Mouse (Mus musculus) retina, embryonic 14.5 days (tissue): ENCODE results near the gene Mnat1.
"Not testable (repeated sequence)": the region's sequence is repeated elsewhere in the genome, so short reads cannot be mapped to it uniquely, and the experiment has no call there.

Source experiments
- DNase-seq: peaks from one replicate; pipeline ENCODE4 v3.0.0-alpha.2; 2015; ENCODE audit warnings: low spot score

Gene Mnat1

GRCm38 (mm10) chr12:73147236-73147635 lies 23.7 kb downstream of the Mnat1 start:
- no peak for DNase-seq

- not testable (repeated sequence) for DNase-seq
These were observed 27.5 kb downstream of the Mnat1 start for GRCm38 (mm10) chr12:73151038-73151437.

DNA sequence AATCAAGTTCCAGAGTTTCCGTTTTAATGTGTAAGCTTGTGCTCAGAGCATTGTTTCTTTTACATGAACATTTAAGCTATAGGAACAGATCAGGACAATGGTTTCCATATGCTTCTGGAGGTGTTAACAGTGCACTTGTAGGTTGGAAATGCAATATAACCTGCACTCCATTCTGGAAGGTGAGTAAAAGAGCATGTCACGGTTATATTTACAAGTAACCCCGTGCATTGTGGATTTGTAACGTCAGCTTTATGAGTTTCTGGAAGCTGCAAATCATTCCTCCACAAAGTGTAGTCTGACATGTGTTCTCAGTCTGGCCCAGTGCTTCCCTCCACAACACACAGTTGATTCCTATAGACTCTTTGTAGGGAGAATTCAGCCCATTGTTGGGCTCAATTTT lies 30.6 kb downstream of the Mnat1 start:
- no peak for DNase-seq

GRCm38 (mm10) chr12:73160341-73160740 lies 36.8 kb downstream of the Mnat1 start:
- DNase-seq, result no peak

DNA sequence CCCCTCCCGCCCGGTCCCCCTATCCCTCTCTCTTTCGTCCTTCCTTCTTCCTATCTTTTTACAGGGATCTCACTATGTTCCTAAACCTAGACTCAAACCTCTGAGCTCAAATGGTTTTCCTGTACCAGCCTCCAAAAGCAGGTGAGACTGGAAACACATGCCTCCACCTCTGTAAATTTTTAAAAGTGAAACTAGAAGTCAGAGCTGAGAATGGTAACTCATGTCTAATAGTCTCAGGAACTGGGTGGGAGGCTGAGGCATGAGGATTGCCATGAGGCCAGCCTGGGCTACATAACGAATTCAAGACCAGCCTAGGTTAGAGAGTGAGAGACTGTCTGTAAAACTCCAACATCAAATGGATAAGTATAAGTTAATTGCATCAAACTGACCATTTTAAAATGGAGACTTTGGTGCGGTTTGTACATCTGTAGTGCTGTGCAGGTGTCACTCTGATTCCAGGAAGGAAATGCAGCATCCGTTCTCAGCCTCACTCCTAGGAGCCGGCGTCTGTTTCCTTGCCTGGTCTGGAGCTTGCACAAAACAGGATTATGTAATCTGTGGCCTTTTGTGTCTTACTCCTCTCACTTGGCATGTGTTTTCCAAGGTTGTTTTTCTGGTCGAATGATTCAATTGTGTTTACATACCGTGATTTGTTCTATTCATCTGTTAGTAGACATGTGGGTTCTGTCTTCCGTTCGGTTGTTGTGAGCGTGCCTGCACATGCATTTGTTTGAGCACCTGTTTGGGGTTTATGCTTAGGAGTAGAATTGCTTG lies 39.1 kb downstream of the Mnat1 start:
- no peak for DNase-seq

- DNase-seq, result no peak
These were observed 47.3 kb downstream of the Mnat1 start for GRCm38 (mm10) chr12:73170794-73171193.

GRCm38 (mm10) chr12:73183896-73184295 lies 60.4 kb downstream of the Mnat1 start:
- peak; percentile 8 for DNase-seq

GRCm38 (mm10) chr12:73197363-73197762 lies 73.8 kb downstream of the Mnat1 start:
- no peak for DNase-seq

- DNase-seq, result no peak
These were observed 74.9 kb downstream of the Mnat1 start for GRCm38 (mm10) chr12:73198451-73198850.

DNA sequence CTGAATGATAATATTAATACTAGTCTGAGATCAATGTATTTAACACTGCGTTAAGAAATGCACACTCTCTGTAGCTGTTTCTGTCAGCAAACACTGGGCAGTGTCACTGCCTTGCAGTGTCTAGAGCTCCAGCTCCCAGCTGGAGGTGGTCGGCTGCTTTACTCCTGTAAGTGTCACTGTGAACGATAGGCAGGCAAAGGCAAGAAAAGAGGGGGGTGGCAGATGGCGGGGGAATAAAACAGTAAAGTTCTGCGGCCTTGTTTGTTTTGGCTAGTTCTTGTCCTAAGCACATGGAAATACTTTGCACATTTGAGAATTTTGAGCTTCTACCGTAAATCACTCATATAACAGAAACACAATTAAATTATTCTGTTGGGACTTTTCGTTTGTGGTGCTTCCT lies 75.9 kb downstream of the Mnat1 start:
- no peak for DNase-seq

- no peak for DNase-seq
These were observed 78.1 kb downstream of the Mnat1 start for GRCm38 (mm10) chr12:73201587-73201986.

- DNase-seq, result no peak
These were observed 82.5 kb downstream of the Mnat1 start for GRCm38 (mm10) chr12:73205710-73206649.

DNA sequence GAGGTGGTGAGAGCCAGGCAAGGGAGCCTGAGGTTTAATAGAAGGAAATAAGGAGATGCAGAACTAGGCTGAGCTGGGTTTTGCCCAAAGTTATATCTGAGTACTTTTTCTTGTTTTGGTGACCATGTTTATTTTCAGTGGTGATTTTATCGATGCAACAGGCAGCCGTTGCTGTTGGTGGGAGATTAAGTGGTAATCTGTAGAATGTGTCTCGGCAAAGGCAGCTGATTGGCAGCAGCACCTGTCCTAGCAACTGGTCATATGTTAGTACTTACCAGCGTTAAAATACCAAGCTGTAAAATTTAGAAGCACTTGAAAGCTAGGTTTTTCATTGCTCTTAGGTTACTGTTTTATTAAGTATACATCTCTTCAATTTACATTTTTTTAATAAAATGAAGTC lies 83.5 kb downstream of the Mnat1 start:
- no peak for DNase-seq

DNA sequence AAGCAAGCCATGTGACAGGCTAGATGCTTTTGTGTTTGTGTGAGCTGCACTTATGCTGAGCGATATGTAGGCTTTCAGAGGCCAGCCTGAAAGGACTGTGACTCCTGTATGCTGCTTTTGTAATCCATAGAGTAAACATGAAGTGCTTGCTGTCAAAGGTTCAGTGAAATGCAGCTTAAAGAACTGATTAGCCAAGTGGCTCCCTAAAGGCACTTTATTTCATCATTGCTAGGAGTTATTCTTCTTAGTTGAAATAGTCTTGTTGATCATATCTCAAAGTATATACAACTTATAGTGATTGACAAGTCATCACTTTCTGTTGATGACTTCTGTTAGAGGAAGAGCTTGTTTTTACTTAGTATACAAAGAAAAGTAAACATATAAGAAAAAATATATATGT lies 83.9 kb downstream of the Mnat1 start:
- no peak for DNase-seq

- no peak for DNase-seq
These were observed 85.0 kb downstream of the Mnat1 start for GRCm38 (mm10) chr12:73208518-73208917.

GRCm38 (mm10) chr12:73209117-73209516 lies 85.6 kb downstream of the Mnat1 start:
- no peak for DNase-seq

GRCm38 (mm10) chr12:73210454-73210853 lies 86.9 kb downstream of the Mnat1 start:
- no peak for DNase-seq

- no peak for DNase-seq
These were observed 92.3 kb downstream of the Mnat1 start for GRCm38 (mm10) chr12:73215773-73216172.

DNA sequence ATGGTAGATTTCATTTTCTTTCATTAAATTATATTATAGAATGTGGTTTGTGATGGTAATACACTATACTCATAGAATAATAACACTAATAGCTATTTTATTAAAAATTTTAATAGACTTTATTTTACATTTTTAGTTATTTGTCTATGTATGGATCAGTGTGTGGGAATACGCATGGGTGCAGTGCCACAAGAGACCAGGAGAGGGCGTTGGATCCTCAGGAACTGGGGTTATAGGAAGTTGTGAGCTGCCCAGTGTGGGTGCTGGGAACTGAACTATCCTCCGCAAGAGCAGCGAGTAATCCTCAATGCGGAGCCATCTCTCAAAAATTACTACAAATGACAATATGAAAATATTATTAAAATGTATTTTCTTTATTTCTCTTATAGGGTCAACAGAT lies 95.1 kb downstream of the Mnat1 start:
- DNase-seq, result no peak

DNA sequence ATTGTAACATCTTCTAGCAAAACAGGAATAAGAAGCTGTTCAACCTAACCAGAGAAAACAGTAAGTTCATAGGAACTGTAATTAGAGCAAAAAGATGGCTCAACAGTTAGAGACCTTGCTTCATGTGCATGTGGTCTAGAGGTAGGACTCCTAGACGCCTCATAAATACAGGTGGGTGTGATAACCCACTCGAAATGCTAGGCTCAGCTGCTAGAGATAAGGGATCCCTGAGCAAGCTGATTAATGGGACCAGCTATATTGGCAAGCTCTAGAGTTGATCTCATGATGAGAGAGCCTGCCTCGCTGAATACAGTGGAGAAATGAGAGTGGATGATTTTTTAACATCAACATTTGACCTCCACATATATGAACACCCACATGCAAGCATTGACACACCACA lies 97.7 kb downstream of the Mnat1 start:
- DNase-seq, result no peak

GRCm38 (mm10) chr12:73223872-73224271 lies 100.4 kb downstream of the Mnat1 start:
- DNase-seq, result peak; percentile 22

- DNase-seq, result no peak
These were observed 104.9 kb downstream of the Mnat1 start for GRCm38 (mm10) chr12:73228427-73228826.

- DNase-seq, result no peak
These were observed 106.7 kb downstream of the Mnat1 start for GRCm38 (mm10) chr12:73230196-73230595.
